Mouse (Mus musculus) yolk sac, embryonic 10.5 days (tissue): ENCODE measurements around the gene Meis2.

Source experiments
- DNase-seq: peaks from one replicate; pipeline ENCODE4 v3.0.0-alpha.2; 2017; ENCODE audit warnings: low spot score

The Meis2 gene

GRCm38 (mm10) chr2:116049710-116050109 is 15.9 kb downstream of the Meis2 start:
- no peak for DNase-seq

DNA sequence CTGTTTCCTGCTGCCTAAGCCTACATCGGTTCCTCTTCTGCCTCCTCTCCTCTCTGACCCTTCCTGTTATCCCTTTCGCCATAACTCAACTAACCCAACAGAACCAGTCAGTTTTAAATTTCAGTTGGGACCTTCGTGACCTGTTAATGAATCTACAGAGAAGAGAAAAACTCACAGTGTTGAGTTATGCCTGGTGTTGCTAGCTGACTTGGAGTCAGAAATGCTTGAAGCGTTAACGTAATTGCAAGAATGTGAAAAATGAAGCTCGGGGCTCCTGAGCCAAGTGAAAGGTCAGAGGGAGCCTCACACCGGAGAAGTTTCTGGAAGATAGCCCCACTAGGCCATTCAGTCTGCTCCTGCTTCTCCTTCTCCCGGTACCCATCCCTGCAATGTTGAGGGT is 18.3 kb downstream of the Meis2 start:
- peak; percentile 42 for DNase-seq

DNA sequence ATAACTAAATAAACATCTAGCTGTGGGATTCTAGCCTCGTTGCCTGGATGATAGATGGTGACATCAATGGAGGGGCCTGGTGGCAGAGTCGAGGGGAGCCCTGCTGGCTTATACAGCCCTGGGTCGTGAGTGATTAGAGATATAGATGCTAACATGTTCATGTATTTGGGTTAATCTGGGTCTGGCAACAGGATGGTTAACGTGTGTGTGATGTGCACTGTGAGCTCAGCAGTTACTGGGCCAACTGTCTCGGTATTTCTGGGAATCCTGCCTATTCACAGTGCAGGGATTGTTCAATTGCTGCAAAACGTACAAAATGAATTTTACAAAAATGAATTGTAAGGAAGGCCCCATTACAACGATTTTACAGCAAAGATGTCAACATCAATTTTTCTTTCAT is 20.6 kb downstream of the Meis2 start:
- DNase-seq: no peak

DNA sequence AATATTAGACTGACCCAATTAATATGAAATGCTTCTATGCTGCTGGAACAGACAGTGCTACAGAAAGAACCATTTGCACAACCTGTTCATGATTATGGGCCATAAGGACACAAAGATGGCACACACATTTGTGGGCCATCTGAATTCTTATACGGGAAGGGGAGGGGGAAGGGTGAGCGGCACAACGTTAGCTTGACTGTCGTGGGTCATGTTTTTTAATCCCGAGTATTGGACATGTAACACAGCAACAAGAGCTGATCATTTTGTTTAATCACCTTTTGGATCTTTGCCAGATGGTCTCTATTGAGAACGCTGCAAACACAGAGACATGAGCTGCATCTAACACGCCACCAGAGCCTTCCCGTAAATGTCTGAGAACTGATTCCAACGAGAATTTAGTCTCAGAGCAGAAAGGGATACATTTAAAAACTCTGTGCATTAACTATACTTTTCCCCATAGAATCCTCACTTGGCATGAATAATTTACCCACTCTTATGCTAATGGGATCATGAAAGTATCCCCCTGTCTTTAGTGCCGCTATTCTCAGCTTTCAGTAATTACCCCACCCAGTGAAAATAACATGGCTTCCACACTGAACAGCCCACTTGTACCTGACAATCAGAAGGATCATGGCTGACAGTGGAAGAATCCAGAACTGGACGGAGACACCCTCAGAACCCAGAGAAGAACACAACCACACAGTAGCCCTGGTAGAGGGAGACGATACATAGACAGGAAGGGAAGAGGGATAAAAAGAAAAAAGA is 22.5 kb downstream of the Meis2 start:
- no peak for DNase-seq

DNA sequence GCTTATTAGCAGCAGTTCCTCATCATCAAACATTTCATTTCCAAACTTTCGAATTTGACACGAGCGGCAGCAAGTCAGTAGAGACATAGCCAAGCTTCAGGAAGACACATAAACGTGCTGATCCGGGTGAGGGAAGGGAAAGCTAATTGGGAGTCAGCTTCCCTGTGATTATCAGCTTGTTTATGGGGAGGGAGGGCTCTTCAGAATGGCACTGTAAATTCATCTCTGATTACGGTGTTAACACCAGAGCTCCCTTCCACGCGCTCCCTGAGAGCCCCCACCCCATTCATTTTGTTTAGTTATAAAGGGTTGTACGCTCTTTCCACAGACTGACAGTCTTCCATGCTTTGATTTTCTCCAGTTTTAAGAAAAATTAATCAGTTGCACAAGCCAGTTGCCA is 23.2 kb downstream of the Meis2 start:
- no peak for DNase-seq

GRCm38 (mm10) chr2:116041683-116042262 is 23.9 kb downstream of the Meis2 start:
- no peak for DNase-seq

- DNase-seq: no peak
Measured at GRCm38 (mm10) chr2:116035345-116035744, 30.3 kb downstream of the Meis2 start.

DNA sequence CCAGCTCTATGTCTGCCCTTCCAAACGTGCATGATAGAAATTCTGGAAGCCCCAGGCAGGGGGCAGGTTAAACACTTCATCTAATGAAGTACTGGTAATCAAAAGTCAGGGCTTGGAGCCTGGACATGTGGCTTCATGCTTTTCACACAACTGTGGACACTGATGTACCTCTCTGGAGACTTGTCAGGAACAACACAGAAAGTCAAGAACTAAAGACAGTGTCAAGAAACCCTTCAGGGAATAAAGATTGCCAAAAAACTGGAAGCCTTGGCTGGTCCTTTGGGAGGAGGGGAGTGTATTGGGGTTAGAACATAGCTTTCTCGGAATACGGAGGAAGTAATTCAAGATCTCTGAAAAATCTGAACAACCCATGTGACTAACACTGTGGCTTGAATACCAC is 37.5 kb downstream of the Meis2 start:
- no peak for DNase-seq

GRCm38 (mm10) chr2:116022876-116023275 is 42.8 kb downstream of the Meis2 start:
- no peak for DNase-seq

DNA sequence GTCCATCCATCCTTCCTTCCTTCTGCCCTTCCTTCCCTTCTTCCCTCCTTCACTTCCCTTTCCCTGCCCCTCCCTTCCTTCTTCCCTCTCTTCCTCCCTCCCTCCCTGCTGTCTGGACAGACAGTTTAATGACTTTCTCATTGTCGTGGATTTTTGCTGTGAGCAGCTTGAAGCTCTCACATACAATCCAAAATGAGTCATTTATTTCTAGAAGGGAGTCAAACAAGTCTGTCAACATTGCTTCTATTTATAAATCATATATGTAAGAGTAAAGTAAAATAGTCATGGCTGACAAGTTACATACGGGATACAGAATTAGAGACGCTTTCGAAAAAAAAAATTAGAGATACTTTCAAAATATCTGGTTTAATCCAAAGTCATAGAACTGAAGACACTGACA is 43.7 kb downstream of the Meis2 start:
- no peak for DNase-seq

- DNase-seq: peak; percentile 88
Measured at GRCm38 (mm10) chr2:116021046-116021445, 44.6 kb downstream of the Meis2 start.

- DNase-seq: no peak
Measured at GRCm38 (mm10) chr2:116020451-116020951, 45.1 kb downstream of the Meis2 start.

DNA sequence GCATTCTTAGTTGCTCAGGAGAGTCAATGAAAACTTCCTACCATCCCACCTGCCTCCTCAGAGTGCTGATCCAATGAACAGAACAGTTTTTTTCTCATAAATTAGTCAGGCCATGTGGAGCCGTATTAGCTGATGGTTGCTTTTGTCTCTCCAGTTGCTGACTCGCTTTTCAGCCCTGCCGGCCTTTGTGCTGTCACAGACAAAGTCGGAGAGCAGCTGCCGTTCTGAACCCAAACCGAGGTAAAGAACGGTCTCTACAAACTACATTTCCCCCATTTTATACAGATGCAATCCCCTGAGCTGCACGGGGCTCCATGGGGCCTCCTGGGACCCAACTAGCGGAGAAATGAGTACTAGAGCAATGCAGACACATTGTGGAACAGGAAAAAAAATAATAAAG is 45.7 kb downstream of the Meis2 start:
- no peak for DNase-seq

DNA sequence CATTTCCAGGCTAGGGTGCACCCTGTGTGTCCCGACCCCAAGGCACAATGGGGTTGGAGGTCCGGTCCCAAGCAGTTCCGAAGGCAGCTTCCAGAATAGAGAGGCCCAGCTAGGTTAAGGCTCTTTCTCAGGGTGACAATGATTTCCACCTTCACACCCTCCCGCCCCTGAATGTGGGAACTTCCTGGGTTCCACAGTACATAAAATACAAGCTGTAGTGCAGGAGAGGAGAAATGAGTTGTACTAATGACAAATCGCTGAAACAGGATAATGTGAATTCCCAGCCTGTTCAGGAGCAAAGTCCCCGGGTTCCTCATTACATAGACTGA is 46.2 kb downstream of the Meis2 start:
- DNase-seq: no peak

- no peak for DNase-seq
Measured at GRCm38 (mm10) chr2:116018781-116019465, 46.7 kb downstream of the Meis2 start.

GRCm38 (mm10) chr2:116015520-116015919 is 50.1 kb downstream of the Meis2 start:
- DNase-seq: no peak

DNA sequence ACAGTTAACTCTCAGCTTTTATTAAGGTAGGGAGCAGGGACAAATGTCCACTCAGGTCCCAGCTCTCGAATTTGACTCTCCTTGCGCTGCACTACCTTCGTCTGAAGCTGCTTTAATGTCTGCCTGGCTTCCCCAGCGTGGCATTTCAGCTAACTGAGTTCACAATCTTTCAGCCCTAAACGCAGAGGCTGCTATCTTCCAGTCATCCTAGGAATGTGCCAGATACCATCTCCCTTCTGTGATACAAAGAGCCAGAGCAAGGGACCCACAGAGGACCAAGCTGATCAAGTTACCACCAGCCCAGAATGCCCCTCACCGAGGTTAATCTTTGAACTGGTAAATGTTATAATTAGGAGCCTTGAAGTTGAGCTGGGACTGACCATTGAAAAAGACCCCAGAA is 55.2 kb downstream of the Meis2 start:
- DNase-seq: peak; percentile 35

DNA sequence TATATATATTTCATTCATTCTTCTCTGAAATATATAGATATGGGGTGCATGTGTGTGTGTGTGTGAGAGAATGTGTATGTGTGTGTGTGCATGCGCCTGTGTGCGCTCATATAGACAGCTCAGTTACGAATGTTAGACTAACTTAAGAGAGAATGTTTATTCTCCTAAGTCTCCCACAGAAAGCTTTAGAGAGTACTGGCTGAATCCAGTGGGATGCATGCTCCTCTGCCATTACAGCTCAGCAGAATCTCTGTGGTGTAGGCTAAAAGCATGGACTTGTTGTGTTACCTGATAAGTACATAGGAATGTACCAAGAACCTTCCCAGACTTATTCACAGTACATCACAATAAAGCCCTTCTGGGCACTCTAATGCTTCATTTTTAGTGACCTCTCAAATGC is 55.6 kb downstream of the Meis2 start:
- DNase-seq: no peak

- DNase-seq: peak; percentile 48
Measured at GRCm38 (mm10) chr2:116009097-116009970, 56.3 kb downstream of the Meis2 start.

DNA sequence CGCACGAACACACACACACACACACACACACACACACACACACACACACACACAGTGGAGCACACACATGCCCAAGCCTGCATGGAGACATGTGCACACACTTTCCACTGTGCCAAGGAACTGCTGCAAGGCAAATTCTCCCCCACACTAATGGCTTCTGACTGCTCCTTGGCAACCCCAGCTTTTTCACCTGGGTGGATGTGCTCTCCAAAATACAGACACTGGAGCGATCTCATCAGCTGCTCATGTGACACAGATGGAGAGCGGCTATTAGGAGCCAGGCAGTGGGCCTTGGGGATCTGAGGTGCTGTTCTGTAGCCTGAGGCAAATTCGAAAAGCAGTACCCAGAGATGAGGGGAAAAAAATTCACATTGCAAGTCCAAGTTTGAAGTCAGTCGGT is 63.3 kb downstream of the Meis2 start:
- DNase-seq: no peak

- DNase-seq: no peak
Measured at GRCm38 (mm10) chr2:116001352-116002138, 64.1 kb downstream of the Meis2 start.

DNA sequence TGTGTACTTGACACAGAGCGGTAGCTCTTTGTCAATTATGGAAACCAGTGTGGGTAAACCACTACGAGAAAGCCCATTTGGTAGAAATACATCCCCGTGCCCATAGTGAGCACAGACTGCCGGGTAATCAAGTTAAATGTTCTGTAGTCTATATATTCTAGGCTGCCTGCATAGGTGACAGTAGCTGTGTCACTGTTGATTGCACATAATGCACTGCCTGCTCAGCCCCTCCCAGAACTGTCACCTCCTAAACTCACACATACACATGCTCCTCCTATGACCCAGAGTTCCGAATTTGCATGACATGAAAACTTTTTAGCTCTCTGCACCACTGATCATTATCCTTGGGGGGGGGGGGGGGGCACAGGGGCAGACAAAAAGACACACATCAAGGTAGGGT is 65.1 kb downstream of the Meis2 start:
- no peak for DNase-seq
